Mouse (Mus musculus): ENCODE measurements around the gene Ephx3. TPM values are rescaled to one million over a fixed set of nuclear protein-coding genes. Genes with fewer than 3 reads are reported as not detected.
"Not testable (repeated sequence)": the region's sequence is repeated elsewhere in the genome, so short reads cannot be mapped to it uniquely, and the experiment has no call there.

The Ephx3 gene
- under 1 TPM; 0.49 to 0.75 TPM for total RNA-seq (2021)

- no peak for DNase-seq (ENCODE audit: extremely low spot score in 1 of 2, low spot score in 1 of 2)
Measured at GRCm38 (mm10) chr17:32188863-32189636, at the start of gene Ephx3. Ephx3 (minus strand) TSS chr17:32189549.

GRCm38 (mm10) chr17:32238589-32238988, 49.2 kb upstream of the Ephx3 start:
- DNase-seq (ENCODE audit: extremely low spot score in 1 of 2, low spot score in 1 of 2): no peak

GRCm38 (mm10) chr17:32235534-32236191, 46.3 kb upstream of the Ephx3 start:
- DNase-seq (ENCODE audit: extremely low spot score in 1 of 2, low spot score in 1 of 2): peak; percentile 42 to 62

DNA sequence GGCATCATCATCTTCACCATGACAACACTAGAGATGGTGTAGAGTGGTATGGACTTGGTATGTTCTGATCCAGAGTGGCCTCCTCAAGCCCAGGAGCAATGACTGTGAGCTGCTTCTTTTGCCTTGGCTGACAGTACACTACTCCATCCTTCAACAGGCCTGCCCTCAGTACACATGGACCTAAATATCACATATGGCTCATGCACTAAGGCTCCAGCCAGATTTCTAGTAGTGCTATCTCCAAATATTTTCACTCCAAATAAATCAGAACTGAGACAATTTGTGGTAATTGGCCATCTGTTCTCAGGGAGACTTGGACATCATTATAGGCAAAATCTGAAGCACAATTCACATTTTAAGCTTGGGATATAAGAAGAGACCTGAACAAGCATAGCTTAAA, 43.8 kb upstream of the Ephx3 start:
- no peak for DNase-seq (ENCODE audit: extremely low spot score in 1 of 2, low spot score in 1 of 2)

DNA sequence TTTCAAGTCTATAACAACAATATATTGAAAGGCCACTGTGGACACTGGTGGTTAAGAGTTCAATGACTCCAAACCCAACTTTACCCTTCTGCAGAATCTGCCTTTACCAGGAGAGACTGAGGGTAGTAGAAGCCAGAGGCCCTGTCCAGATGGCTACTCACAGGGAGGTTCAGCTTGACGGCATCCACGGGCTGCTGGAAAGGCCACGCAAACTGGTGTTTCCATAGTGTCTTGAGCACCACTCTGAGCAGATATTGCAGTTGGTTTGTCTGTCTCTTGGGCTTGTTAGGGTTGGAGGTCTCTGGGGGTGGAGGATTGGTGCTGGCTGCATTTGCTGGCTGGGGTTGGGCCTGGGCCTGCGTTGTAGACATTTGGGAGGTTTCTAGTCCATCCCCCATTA, 39.9 kb upstream of the Ephx3 start:
- DNase-seq (ENCODE audit: extremely low spot score in 1 of 2, low spot score in 1 of 2): no peak

GRCm38 (mm10) chr17:32220873-32221272, 31.5 kb upstream of the Ephx3 start:
- no peak for DNase-seq (ENCODE audit: extremely low spot score in 1 of 2, low spot score in 1 of 2)

- not testable (repeated sequence) for DNase-seq (ENCODE audit: extremely low spot score in 1 of 2, low spot score in 1 of 2)
Measured at GRCm38 (mm10) chr17:32215587-32215986, 26.2 kb upstream of the Ephx3 start.

GRCm38 (mm10) chr17:32211554-32211953, 22.2 kb upstream of the Ephx3 start:
- DNase-seq (ENCODE audit: extremely low spot score in 1 of 2, low spot score in 1 of 2): not testable (repeated sequence)

DNA sequence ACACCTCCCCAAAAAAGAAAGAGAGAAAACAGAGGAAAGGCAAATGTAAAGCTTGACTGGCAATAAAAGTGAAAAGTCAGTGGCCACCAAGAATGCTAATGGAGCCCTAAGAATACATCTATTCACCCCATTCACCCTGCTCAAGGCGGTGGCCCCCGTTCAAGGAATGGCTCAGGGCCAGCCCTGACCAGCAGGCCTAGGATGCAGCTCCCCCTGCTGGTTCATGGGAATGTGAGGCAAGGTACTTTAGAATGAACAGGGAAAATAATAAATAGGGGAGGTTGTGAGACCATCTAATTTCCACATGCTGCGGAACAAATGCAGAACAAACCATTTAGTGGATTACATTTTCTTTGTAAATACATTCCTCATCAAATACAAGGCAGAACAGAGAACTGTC, 20.4 kb upstream of the Ephx3 start:
- peak; percentile 36 to 78 for DNase-seq (ENCODE audit: extremely low spot score in 1 of 2, low spot score in 1 of 2)

GRCm38 (mm10) chr17:32209144-32209543, 19.8 kb upstream of the Ephx3 start:
- no peak for DNase-seq (ENCODE audit: extremely low spot score in 1 of 2, low spot score in 1 of 2)

GRCm38 (mm10) chr17:32207586-32208245, 18.4 kb upstream of the Ephx3 start:
- DNase-seq (ENCODE audit: extremely low spot score in 1 of 2, low spot score in 1 of 2): no peak

DNA sequence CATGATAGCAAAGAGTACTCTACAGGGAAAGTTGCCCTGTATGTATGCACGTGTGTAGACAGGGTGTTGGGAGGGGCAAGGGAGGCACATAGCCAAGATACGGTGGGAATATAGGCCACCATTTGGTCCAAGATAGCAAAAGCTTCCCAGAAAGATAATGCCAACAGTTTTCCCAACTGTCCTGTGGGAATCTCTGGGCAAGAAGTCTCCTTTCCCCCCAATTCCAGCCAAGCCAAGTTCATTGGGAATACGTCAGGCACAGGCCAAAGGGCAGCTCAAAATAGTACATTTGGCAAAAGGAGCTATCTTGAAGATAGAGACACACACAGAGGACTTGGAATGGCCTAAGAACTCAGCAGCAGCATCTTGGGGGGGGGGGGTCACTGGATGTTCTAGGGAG, 16.0 kb upstream of the Ephx3 start:
- DNase-seq (ENCODE audit: extremely low spot score in 1 of 2, low spot score in 1 of 2): no peak

DNA sequence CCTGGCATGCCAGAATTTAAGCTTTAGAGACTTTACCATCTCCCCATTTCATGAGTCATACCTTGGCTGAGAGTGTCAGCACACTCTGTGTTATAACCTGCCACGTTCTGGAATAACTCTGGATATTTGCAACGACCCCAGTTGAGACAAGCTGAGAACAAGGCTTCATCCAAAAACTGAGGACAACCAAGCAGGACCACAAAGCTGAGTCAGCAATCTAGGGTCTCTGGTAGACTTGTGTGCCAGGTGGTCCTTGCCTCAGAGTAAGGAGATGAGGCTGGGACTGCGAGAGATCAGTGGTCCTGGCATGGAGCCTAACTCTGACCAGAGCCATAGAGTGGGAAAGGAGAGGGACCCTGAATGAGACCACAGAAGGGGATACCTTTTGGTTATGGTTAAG, 13.6 kb upstream of the Ephx3 start:
- no peak for DNase-seq (ENCODE audit: extremely low spot score in 1 of 2, low spot score in 1 of 2)

DNA sequence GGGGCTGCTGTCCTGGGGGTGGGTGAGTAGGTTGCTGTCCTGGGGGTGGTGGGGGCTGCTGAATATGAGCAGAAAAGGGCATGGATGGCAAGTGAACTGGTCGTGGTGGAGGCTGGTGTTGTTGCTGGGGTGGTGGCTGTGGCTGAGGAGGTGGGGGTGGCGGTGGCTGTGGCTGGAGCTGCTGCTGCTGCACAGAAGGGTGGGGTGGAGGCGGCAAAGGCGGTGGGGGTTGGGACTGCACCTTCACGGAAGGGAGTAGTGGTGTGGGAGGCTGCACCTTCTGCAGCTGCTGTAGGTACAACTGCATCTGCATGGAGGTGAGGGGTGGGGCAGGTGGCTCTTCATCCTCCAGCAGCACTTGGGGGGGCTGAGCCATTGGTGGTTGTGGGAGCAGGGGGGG, 11.7 kb upstream of the Ephx3 start:
- no peak for DNase-seq (ENCODE audit: extremely low spot score in 1 of 2, low spot score in 1 of 2)

DNA sequence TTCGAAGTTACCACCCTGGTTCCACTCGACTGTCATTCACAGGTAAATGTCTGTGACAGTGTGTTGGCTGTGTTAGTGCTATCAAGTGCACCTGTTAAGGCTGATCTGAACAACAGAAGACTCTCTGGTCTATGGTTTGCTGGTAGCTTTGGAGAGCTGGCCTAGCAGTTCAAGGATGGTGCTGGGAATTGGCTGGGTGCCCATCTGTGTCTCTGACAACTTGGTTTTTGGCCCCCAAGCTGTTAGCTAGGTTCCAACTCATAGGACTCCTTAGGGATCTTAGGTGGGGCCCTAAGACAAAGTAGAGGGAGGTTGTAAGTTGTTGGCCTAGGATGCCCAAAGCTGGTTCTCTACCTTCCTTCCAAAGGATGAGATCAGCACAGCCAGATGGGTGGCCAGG, 10.4 kb upstream of the Ephx3 start:
- no peak for DNase-seq (ENCODE audit: extremely low spot score in 1 of 2, low spot score in 1 of 2)

- no peak for DNase-seq (ENCODE audit: extremely low spot score in 1 of 2, low spot score in 1 of 2)
Measured at GRCm38 (mm10) chr17:32197156-32197555, 7.8 kb upstream of the Ephx3 start.

DNA sequence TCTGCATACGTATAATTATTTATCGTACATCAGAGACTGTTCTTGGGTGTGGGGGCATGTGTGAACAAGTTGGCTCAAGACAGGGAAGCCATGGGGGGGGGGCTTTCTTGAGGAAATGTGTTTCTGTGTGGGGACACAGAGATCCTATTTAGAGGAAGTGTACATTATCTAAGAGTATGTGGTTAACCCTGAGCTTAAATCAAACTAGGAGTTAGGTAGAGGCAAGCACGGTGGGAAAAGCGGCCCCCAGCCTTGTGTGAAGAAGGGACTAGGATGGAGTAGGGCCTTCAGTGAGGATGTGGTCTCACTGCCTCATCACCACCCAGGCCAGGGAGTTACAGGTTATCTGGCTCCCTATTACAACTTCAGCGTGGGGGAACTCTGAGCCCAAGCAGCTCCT, 6.4 kb upstream of the Ephx3 start:
- no peak for DNase-seq (ENCODE audit: extremely low spot score in 1 of 2, low spot score in 1 of 2)

- DNase-seq (ENCODE audit: extremely low spot score in 1 of 2, low spot score in 1 of 2): no peak
Measured at GRCm38 (mm10) chr17:32193010-32193409, 3.7 kb upstream of the Ephx3 start.

DNA sequence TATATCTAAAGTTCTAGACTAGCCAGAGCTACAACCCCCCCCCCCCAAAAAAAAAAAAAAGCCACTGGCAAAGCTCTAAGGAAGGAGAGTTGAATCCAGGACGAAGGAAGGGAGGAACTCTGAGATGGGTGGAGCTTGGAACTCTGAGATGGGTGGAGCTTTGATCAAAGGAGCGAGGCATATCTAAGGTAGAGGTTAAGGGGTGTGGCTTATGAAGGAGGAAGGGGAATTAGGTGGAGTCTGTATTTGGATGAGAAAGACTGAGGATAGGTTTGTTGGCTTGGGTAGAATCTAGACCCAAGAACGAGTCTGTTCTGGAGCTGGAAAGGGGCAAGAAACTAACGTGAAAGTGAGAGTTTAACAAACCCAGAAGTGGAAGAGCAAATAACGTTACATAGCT, 501 bp upstream of the Ephx3 start:
- DNase-seq (ENCODE audit: extremely low spot score in 1 of 2, low spot score in 1 of 2): no peak

DNA sequence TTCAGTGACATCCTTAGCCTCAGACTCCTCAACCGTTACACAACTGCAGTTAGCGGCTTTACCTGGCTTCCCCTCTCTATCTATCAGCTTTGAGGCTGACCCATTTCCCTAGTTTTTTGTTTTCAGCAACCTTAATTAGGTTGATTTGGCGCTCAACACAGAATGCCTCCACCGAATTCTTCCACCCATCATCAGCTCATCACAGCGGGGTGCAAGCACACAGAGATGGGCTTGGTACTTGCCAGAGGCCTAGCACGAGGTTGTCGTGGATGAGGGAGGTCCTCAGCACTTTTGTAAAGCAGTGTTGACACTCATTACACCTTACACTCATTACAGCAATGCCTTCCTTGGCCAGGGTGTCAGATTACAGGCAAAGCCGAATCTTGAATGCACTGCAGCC, 6.3 kb downstream of the Ephx3 start:
- no peak for DNase-seq (ENCODE audit: extremely low spot score in 1 of 2, low spot score in 1 of 2)

DNA sequence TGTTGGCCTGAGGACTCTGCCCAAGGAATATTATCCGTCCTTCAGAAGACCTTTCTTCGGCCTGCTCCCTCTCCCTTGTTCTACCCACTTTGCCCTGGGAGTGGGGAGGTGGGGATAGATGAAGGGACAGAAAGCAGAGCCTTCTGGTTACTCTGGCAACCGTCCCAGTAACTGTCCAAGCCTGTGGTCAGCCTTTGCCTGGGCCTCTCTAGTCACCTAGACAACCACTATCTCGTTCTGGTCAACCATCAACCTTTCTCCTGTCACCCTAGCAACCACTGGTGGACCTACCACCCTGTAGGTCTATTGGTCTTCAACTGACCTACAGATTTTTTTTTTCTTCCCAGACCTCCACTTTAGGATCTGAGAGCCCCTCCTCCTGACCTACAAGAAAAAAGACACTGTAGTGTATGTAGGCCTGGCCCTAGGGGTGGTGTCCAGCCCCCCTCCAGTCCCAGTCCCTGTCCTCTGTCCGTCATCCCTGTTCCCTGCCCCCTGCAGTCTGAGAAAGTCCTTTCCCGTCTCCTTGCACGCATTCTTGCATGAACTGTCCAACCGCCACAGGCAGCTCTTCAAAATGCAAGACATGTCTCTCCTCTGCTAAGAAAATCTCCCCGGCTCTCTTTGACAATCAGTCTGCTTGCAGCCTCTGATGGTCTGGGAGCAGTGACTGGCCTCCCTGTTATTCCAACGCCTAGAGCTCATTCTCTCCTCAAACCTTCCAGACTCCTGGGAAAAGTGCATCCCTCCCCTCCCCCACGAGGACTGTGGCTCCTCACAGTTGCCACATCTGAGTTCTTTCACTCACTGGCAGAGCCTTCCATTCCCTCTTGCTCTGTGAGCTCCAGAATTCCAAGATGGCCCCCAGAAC, 9.5 kb downstream of the Ephx3 start:
- no peak for DNase-seq (ENCODE audit: extremely low spot score in 1 of 2, low spot score in 1 of 2)

All from layer of hippocampus, postnatal 25 days (tissue).